ENCODE assay signal across 23 mouse cellular contexts in genomic region chr10:84137019-84137658, GRCm38 (mm10).
DNase-seq lines count a peak whose midpoint lies in the region; ATAC-seq and TF ChIP-seq lines count a peak whose summit lies in the region.
"Had no signal": no experiment of that assay in that cellular context is flagged by ENCODE, and none has a peak within 500 bp of the region (broad histone marks: within the 10 kb centered on the region; RNA-seq: fewer than 3 reads in every experiment).

No protein-coding gene starts in this region.

- TF ChIP-seq POLR2A in lung, adult 2 months (IDR thresholded peaks at IDR 0.05; ENCODE audit: borderline replicate concordance, extremely low read depth, low read depth, low read length): no peak

- WGBS in heart, embryonic 11.5 days (ENCODE audit: insufficient replicate concordance): 73% methylated on average over 4 of the region's 4 CpGs
- WGBS in lung, adult 2 months: 62% methylated on average over 4 of the region's 4 CpGs
- WGBS in lung, embryonic 16.5 days: 51% methylated on average over 4 of the region's 4 CpGs

- no peak overlapping the region for H3K27ac ChIP-seq in heart, embryonic 11.5 days (ENCODE audit: low read depth, low read length)
- peak overlapping the region; percentile 79 for H3K27ac ChIP-seq in lung, embryonic 16.5 days (ENCODE audit: low read length)
- H3K27ac ChIP-seq: embryonic facial prominence, embryonic 13.5 days; forebrain, embryonic 15.5 days; heart, embryonic 15.5 days; hindbrain, embryonic 14.5 days; limb, embryonic 13.5 days; liver, embryonic 13.5 days; midbrain, embryonic 12.5 days; stomach, embryonic 15.5 days had no signal

- no peak for ATAC-seq in heart, embryonic 11.5 days (replicated peaks; ENCODE audit: insufficient number of reproducible peaks, low FRiP score, low TSS enrichment)
- peak; percentile 97 for ATAC-seq in lung, embryonic 16.5 days (ENCODE audit: low read depth)
- ATAC-seq in erythroblast, adult 5-6 weeks (replicated peaks; ENCODE audit: low FRiP score, poor library complexity, severe bottlenecking): no peak
- ATAC-seq: forebrain, embryonic 15.5 days; Patski had no signal

- no peaks in the 10 kb centered on the region for H3K36me3 ChIP-seq in heart, embryonic 11.5 days (ENCODE audit: control insufficient read depth, insufficient read depth, low read length)
- no peaks in the 10 kb centered on the region for H3K36me3 ChIP-seq in lung, embryonic 16.5 days (ENCODE audit: control insufficient read depth, insufficient read depth, low read length)
- H3K36me3 ChIP-seq: embryonic facial prominence, embryonic 13.5 days; forebrain, embryonic 15.5 days; heart, embryonic 15.5 days; limb, embryonic 13.5 days; liver, embryonic 13.5 days; midbrain, embryonic 12.5 days; stomach, embryonic 15.5 days had no signal

- H3K9me3 ChIP-seq in heart, embryonic 11.5 days (replicated peaks; ENCODE audit: control insufficient read depth, low read length): no peaks in the 10 kb centered on the region
- no peaks in the 10 kb centered on the region for H3K9me3 ChIP-seq in lung, embryonic 16.5 days (ENCODE audit: control insufficient read depth, low read length)
- H3K9me3 ChIP-seq: forebrain, embryonic 15.5 days; heart, embryonic 15.5 days; limb, embryonic 13.5 days; liver, embryonic 13.5 days; midbrain, embryonic 12.5 days; stomach, embryonic 15.5 days had no signal

- no peak for TF ChIP-seq CTCF in lung, adult 2 months (IDR thresholded peaks at IDR 0.05; ENCODE audit: insufficient read depth, low read length)

- H3K4me2 ChIP-seq in heart, embryonic 11.5 days: no peak overlapping the region
- H3K4me2 ChIP-seq in lung, embryonic 16.5 days (ENCODE audit: low read depth, low read length): no peak overlapping the region
- H3K4me2 ChIP-seq: embryonic facial prominence, embryonic 13.5 days; forebrain, embryonic 15.5 days; heart, embryonic 15.5 days; hindbrain, embryonic 14.5 days; limb, embryonic 13.5 days; liver, embryonic 13.5 days; midbrain, embryonic 12.5 days; stomach, embryonic 15.5 days had no signal

- H3K4me3 ChIP-seq in heart, embryonic 11.5 days (ENCODE audit: low read depth, low read length): no peak overlapping the region
- no peak overlapping the region for H3K4me3 ChIP-seq in lung, adult 2 months (replicated peaks; ENCODE audit: extremely low read depth, low read depth, low read length)
- H3K4me3 ChIP-seq in lung, embryonic 16.5 days (ENCODE audit: low read length): no peak overlapping the region
- H3K4me3 ChIP-seq: embryonic facial prominence, embryonic 13.5 days; forebrain, embryonic 15.5 days; heart, embryonic 15.5 days; limb, embryonic 13.5 days; liver, embryonic 13.5 days; midbrain, embryonic 12.5 days; stomach, embryonic 15.5 days had no signal

- peak; percentile 94 for DNase-seq in heart, adult 11 months
- DNase-seq in lung, adult 18-20 months: peak; percentile 16 to 54
- DNase-seq in lung, adult 2 months: no peak
- no peak for DNase-seq in adipocyte (ENCODE audit: low spot score)
- DNase-seq in yolk sac, embryonic 10.5 days (ENCODE audit: low spot score): no peak
- DNase-seq: adrenal gland, postnatal 10 days; cerebellum, adult 11 months; cerebellum, postnatal 10 days; gastrocnemius, postnatal 36 days; liver, embryonic 13.5 days; thymus, adult 18-20 months; thymus, postnatal 4 days had no signal

- no peaks in the 10 kb centered on the region for H3K27me3 ChIP-seq in heart, embryonic 11.5 days (ENCODE audit: control insufficient read depth, insufficient read depth, low read length)
- H3K27me3 ChIP-seq in lung, embryonic 16.5 days (ENCODE audit: control insufficient read depth, insufficient read depth, low read depth, low read length): no peaks in the 10 kb centered on the region
- H3K27me3 ChIP-seq: embryonic facial prominence, embryonic 13.5 days; forebrain, embryonic 15.5 days; heart, embryonic 15.5 days; limb, embryonic 13.5 days; liver, embryonic 13.5 days; midbrain, embryonic 12.5 days; Patski; stomach, embryonic 15.5 days had no signal

- no peak overlapping the region for H3K9ac ChIP-seq in heart, embryonic 11.5 days (ENCODE audit: low read depth, low read length)
- H3K9ac ChIP-seq in lung, embryonic 16.5 days (ENCODE audit: low read length): no peak overlapping the region
- H3K9ac ChIP-seq: embryonic facial prominence, embryonic 13.5 days; forebrain, embryonic 15.5 days; heart, embryonic 15.5 days; hindbrain, embryonic 14.5 days; limb, embryonic 13.5 days; liver, embryonic 13.5 days; midbrain, embryonic 12.5 days; stomach, embryonic 15.5 days had no signal

- H3K4me1 ChIP-seq in heart, embryonic 11.5 days (ENCODE audit: control insufficient read depth, insufficient read depth, low read length): no peaks in the 10 kb centered on the region
- no peaks in the 10 kb centered on the region; the same call in 1 of the 2 replicates for H3K4me1 ChIP-seq in lung, adult 2 months (ENCODE audit: control insufficient read depth, insufficient read depth, low read length)
- no peaks in the 10 kb centered on the region; the same call in 1 of the 2 replicates for H3K4me1 ChIP-seq in lung, embryonic 16.5 days (replicated peaks; ENCODE audit: control insufficient read depth, insufficient read depth, low read length)
- H3K4me1 ChIP-seq: embryonic facial prominence, embryonic 13.5 days; forebrain, embryonic 15.5 days; heart, embryonic 15.5 days; limb, embryonic 13.5 days; liver, embryonic 13.5 days; midbrain, embryonic 12.5 days; stomach, embryonic 15.5 days had no signal

Comparison
In these comparisons a context has a peak if more than half of its experiments do, and no peak if none do; other contexts are left out.
1. DNase-seq: peak in heart, adult 11 months (single experiment) and lung, adult 18-20 months (2 of 2); none in lung, adult 2 months (single experiment), adipocyte (single experiment) and yolk sac, embryonic 10.5 days (single experiment).